Mouse (Mus musculus): ENCODE measurements around the gene Sgsm1.

DNA sequence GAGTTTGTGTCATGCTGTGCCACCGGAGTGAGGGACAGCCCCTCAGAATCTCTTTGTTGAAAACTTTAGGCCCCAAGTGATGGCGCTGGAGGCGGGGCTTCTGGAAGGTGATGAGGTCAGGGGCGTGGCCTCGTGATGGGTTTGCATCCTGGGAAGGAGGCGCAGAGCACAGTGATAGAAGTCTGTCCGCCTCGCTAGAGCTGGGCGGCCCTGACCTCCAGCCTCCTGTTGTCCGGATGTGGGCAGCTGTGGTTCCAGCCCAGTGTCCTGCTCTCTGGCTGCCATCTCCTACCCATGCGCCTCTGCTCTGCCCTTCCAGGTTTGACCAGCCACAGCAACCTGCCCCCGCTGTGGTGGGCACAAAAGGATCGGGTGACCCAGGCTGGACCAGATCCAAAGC lies 8.7 kb downstream of the Sgsm1 start:
- TF ChIP-seq CTCF (IDR thresholded peaks at IDR 0.05; ENCODE audit: control insufficient read depth, insufficient read depth, insufficient read length) (no peak), MAX (IDR thresholded peaks at IDR 0.05) (no peak)
